Mouse (Mus musculus) frontal cortex, postnatal 14 days (tissue): Measurements from ENCODE around the gene Plg.

ENCODE experiments used
- DNase-seq, 2 experiments: peaks; one replicate each; pipeline ENCODE4 v3.0.0; 2022; ENCODE audit warnings: low spot score in 2 of 2

Gene Plg

DNA sequence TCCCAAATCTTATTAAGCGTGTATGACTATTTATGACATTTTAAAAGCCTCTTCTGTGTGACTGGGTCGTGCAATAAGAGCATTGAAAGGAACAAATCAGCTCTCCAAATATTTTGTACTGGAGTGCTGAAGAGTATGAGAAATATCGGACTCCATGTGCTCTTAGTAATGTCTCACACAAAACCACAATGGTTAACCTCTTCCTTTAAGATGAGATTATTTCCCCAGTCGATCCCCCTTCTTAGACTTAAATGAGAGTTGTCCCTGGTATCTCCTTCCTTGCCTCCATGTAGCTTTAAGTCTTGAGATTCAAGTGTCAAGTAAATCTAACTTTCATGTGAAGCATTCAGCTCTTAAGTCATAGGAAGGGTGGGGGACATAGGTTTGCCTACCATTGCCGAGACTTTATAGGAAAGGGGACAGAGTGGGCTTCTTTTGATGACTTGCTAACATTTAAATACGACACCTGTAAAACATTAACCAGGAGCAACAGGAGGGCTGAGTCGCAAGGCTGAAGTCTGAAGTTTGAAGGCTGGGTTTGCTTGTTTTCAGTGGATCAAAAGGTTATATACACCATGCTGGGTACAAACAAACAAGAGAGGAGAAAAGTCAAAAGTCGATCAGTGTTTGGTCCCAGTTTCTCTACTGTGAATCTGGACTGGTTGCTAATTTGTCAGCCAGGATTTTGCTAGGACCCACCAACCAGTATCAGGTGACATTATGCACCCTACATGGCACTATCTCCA, 6.8 kb downstream of the Plg start:
- DNase-seq, result no peak

GRCm38 (mm10) chr17:12387781-12388180, 9.4 kb downstream of the Plg start:
- no peak for DNase-seq

DNA sequence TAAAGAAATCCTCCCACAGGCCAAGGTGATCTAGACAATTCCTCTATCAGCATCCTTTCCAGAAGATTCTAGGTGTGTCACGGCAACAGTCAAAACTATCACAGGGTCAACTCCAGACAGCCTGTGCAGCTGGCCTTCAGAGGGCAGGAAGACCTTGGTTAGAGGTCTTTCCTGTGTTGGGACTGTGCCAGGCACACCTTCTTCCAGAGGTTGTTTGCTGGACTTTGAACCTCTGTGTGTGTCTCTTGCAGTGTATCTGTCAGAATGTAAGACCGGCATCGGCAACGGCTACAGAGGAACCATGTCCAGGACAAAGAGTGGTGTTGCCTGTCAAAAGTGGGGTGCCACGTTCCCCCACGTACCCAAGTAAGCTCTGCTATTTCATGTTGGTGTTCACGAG, 9.8 kb downstream of the Plg start:
- no peak for DNase-seq

- no peak for DNase-seq
Observed at GRCm38 (mm10) chr17:12396163-12396677, 17.8 kb downstream of the Plg start.

DNA sequence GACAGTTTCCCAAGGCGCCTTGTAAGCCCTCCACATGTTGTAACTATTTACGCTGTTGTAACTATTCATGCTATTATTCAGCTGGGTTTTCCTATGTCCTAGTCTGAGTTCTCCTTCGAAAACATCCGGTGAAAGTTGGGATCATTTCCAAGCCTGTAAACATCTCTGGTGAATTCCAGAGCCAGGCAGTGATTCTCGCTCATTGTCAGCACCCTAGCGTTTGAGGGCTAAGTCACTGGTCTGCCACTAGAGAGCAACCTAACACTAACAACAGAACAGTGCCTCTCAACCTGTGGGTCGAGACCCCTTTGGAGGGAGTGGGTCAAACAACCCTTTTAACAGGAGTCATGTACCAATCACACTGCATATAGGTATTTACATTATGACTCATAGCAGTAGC, 25.0 kb downstream of the Plg start:
- DNase-seq, result no peak

DNA sequence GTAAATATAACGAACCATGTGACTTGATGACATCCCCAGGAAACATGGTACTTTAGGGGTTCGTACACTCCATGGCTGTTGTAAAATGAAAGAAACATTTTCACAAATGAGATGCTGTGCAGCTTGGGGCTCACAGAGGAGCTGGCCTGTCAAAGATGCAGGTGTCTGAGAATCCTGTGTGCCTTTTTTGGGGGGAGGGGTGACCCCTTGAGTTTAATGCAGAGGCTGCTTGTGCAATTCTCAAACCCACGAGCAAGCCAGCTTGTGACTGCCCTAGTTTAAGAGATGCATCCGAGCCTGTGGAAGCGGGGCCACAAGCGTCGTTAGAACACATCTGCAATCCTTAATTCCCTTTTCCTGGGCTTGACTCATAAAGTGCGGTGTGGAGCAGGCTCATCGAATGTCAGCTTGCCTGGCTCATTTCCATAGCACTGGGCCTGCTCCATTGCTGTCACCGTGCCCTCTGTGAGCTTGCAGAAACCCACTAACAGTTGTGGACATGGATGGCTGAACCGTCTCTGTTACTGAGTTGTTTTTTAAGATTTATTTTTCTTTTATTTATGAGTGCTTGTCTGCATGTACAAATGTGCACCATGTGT, 31.0 kb downstream of the Plg start:
- DNase-seq, result no peak

GRCm38 (mm10) chr17:12412181-12412890, 33.9 kb downstream of the Plg start:
- no peak for DNase-seq

- no peak for DNase-seq
Observed at GRCm38 (mm10) chr17:12412891-12413237, 34.5 kb downstream of the Plg start.

- DNase-seq, result no peak
Observed at GRCm38 (mm10) chr17:12415031-12415735, 36.8 kb downstream of the Plg start.

DNA sequence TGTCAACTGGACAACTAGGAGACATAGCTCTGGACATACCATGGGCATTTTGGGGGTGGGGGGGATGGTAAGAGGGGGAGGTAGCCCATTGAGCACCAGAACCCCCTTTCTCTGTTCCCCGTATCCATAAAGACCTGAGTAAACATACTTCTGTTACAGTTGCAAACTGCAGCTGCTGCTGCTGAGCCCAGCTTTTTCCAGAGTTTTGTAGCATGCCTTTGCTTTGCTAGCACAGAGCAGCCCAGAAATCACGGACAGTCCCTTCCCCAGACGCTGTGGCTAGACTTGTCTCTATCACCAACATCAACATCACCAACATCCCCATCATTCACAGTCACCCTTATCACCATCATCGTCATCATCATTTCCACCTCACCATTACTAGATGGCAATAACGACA, 37.3 kb downstream of the Plg start:
- DNase-seq, result no peak

DNA sequence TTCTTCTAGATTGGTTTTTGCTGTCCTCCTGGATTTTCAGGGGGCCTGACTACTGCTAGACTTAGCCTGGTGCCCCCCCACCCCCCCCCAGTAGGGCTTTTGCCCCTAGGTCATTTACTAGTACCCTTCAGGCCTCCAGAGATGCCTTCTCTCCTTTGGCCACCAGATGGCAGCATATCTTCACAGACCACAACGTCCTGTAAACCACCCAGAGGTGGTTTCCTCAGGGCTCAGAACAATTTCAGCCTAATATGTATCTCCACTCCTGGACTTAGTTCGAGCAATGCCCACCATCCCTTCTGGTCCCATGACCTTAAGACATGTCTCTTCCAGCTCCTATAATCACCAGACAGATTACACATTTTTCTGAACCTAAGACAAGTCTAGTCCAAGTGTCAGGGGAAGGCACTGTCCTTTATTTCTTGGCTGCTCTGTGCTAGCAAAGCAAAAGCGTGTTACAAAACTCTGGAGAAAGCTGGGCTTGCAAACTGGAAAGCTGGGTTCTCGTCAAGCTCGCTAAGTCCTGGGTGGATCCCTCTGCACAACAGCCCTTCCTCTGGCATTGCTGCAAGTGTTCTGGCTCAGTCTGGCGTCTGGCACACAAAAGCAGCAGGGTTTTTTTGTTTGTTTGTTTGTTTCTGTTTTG, 38.0 kb downstream of the Plg start:
- peak; percentile 53 to 77 for DNase-seq

DNA sequence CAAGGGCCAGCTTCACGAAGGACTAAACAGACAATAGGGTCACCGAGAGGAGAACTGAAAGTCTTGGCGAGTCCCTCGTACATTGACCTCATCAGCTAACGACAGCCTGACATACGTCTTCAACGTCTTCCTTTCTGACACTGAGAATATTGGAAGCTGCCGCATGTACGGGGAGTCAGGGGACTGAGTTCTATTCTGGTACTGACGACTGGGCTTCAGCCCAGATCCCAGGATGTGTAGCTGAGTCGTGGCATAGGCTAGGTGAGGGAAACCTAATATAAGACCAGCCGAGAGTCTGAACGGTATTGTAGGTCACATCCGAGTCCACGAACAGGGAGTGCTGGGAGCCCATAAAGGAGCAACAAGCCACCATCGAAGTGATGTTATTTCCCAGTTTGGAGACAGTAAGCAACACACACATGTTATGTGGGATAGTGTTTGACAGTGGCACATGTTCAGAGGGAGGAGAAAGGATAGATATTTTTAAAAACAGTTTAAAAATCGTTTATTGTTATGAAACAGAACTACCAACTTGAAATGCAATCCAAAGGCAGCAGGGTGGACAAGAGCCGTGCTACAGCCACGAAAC, 41.2 kb downstream of the Plg start:
- DNase-seq, result no peak

GRCm38 (mm10) chr17:12420886-12421574, 42.6 kb downstream of the Plg start:
- peak in 1 of 2 experiments; percentile 26 for DNase-seq

DNA sequence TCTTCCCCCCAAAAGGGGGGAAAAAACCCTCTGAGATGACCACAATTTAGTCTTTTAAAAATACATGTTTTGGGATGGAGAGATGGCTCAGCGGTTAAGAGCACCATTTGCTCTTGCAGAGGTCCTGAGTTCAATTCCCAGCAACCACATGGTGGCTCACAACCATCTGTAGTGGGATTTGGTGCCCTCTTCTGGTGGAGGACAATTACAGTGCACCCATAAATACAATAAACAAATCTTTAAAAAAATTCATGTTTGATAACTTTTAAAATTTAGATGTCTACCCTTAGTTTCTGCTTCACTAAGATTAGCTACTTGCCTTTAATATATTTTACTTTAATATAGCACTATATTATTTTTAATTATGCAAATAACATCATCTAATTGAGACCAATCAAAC, 43.7 kb downstream of the Plg start:
- no peak for DNase-seq

GRCm38 (mm10) chr17:12427156-12427555, 48.7 kb downstream of the Plg start:
- DNase-seq, result no peak

DNA sequence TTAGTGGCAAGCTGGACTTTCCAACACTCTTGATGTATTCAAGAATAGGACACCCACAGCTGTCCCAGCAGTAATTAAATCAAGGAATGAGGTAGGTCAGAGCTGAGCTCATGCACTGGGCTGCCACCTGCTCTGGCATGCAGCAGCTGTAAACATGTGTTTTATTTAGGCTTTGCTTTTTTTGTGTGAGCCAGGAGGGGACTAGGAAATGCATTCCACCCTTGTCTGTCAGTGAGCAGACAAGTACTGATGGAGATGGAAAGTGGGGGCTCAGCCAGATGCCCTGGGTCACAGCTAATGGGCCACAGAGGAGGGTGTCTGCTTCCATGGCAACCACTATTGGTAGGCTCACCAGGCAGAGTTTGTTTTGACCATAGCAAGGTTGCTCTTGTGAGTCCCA, 50.0 kb downstream of the Plg start:
- no peak for DNase-seq

DNA sequence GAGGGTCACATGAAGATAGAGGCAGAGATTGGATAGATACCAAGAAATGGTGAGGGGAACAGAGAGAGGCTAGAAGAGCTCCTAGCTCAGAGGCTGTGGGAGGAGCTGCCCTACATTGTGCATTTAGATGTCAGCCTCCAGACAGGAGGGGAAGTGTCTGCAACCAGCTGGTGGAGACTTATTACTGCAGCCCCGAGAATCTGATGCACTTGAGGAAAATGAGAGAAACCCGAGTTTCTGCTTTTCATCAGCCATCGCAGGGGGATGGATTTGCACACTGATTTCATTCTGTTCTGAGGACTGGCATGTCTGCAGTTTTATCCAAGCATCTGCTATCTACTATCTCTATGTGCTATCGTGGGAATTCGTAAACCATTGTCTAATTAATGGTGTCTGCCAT, 53.3 kb downstream of the Plg start:
- DNase-seq, result no peak

- no peak for DNase-seq
Observed at GRCm38 (mm10) chr17:12437771-12438170, 59.4 kb downstream of the Plg start.

- no peak for DNase-seq
Observed at GRCm38 (mm10) chr17:12444561-12444960, 66.2 kb downstream of the Plg start.

- DNase-seq, result no peak
Observed at GRCm38 (mm10) chr17:12451234-12451633, 72.8 kb downstream of the Plg start.
